Mouse (Mus musculus) spleen, adult 2 months (tissue): ENCODE measurements around the gene Tdrd5.

Source experiments
- CTCF ChIP-seq: fragments of 200-500 bp; IDR thresholded peaks from 2 replicates; pipeline ENCODE4 v1.5.1; 2011; ENCODE audit warnings: mild to moderate bottlenecking, inconsistent platforms; ENCODE audit not compliant: insufficient read depth, insufficient read length, insufficient replicate concordance; ENCODE audit errors: extremely low read depth
- POLR2A ChIP-seq: fragments of 200-500 bp; IDR thresholded peaks from 2 replicates; pipeline ENCODE4 v1.6.1; 2011; ENCODE audit warnings: low read depth, low read length, inconsistent platforms

DNA sequence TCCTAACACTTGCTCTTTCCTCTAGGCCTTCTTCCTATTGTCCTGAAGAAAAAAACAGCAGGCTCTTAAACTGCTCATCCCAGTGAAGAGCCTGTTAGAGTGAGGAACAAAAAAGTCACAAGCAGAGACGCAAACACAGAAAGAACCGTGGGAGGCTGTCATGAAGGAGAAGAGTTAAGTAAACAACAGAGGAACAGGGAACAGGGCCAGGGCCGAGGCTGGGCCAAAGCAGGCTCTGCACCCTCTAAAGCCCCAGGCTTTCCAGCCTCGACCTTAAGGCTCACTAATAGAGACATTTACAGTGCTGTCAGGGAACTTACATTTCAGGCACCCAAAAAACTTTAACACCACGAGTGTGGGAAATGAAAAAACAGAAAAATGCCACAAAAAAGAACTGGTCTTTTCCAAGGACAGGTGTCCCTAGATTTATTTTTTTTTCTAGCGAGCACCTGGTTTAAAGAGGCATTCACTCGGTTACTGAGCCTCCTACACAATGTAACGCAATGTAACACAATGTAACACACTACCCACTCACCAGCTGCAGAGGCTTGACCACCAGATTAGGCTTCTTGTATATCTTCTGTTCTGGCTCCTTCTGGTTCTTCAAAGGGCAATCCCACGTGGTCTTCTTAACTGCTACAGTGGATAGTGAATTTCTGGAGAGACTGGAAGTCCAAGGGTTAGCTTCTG, 18.5 kb downstream of the Tdrd5 start:
- no peak for TF ChIP-seq POLR2A
- no peak for TF ChIP-seq CTCF
